Mouse (Mus musculus) thymus, adult 2 months (tissue): ENCODE data around the gene Pik3r6.

Experiments
- CTCF ChIP-seq: fragments of 200-500 bp; IDR thresholded peaks from 2 replicates; pipeline ENCODE4 v1.5.1; 2012; ENCODE audit warnings: mild to moderate bottlenecking, control low read depth, low read length, moderate library complexity, borderline replicate concordance; ENCODE audit not compliant: control insufficient read depth, poor library complexity, insufficient read depth; ENCODE audit errors: extremely low read depth
- POLR2A ChIP-seq: fragments of 200-500 bp; IDR thresholded peaks from 2 replicates; pipeline ENCODE4 v1.6.1; 2012; ENCODE audit warnings: mild to moderate bottlenecking, low read length, control low read depth, moderate library complexity; ENCODE audit not compliant: control insufficient read depth, poor library complexity, insufficient read depth; ENCODE audit errors: extremely low read depth

- no peak for TF ChIP-seq CTCF
- TF ChIP-seq POLR2A, result no peak
Observed at GRCm38 (mm10) chr11:68559546-68559945, 56.7 kb downstream of the Pik3r6 start.
